Mouse (Mus musculus) heart, embryonic 13.5 days (tissue): ENCODE data around the gene Sv2c. TPM values are rescaled to one million over a fixed set of nuclear protein-coding genes. Genes with fewer than 3 reads are reported as not detected.

Experiments used
- ATAC-seq: fragments of 200-750 bp; cut with Nextera tagmentation; 2 replicates; pipeline ENCODE4 v1.8.0; 2017; ENCODE audit warnings: moderate TSS enrichment; ENCODE audit not compliant: insufficient number of reproducible peaks, low FRiP score, low TSS enrichment; ENCODE audit errors: extremely low read depth
- H3K27ac ChIP-seq: fragments of 300-500 bp; sonication (generic); replicated peaks from 2 replicates; pipeline ENCODE4 v1.5.1; 2015; ENCODE audit warnings: moderate library complexity, mild to moderate bottlenecking, inconsistent platforms
- H3K27me3 ChIP-seq: fragments of 300-500 bp; sonication (generic); replicated peaks from 2 replicates; pipeline ENCODE4 v1.6.1; 2015; ENCODE audit warnings: mild to moderate bottlenecking, inconsistent platforms
- H3K36me3 ChIP-seq: fragments of 300-500 bp; sonication (generic); 2 replicates; pipeline ENCODE4 v1.6.1; 2015; ENCODE audit warnings: mild to moderate bottlenecking, inconsistent platforms
- H3K4me1 ChIP-seq: fragments of 300-500 bp; sonication (generic); 2 replicates; pipeline ENCODE4 v1.6.1; 2015; ENCODE audit warnings: inconsistent platforms
- H3K4me2 ChIP-seq: fragments of 300-500 bp; sonication (generic); 2 replicates; pipeline ENCODE4 v1.6.1; 2015; ENCODE audit warnings: inconsistent platforms, mild to moderate bottlenecking, moderate library complexity
- H3K4me3 ChIP-seq: fragments of 300-500 bp; sonication (generic); 2 replicates; pipeline ENCODE4 v1.5.1; 2015; ENCODE audit warnings: moderate library complexity, mild to moderate bottlenecking, inconsistent platforms
- H3K9ac ChIP-seq: fragments of 300-500 bp; sonication (generic); 2 replicates; pipeline ENCODE4 v1.6.1; 2015; ENCODE audit warnings: inconsistent platforms, mild to moderate bottlenecking, moderate library complexity
- H3K9me3 ChIP-seq: fragments of 300-500 bp; sonication (generic); 2 replicates; pipeline ENCODE4 v1.6.1; 2016; ENCODE audit warnings: inconsistent platforms
- WGBS: fragments of 180-500 bp; shearing (Covaris S2); methylation state at CpG from one replicate; pipeline ENCODE4 v1.1.7; 2015; ENCODE audit warnings: mixed read lengths; 5-methylcytosine and 5-hydroxymethylcytosine counted together
- polyA plus RNA-seq: library from polyadenylated mRNA; unstranded; fragments of >200 nt; fragmentation: Nextera tagmentation; extraction: Ambion mirVana; gene quantifications from 2 replicates; pipeline ENCODE4 v1.2.1, GENCODE M21; 2015

Gene Sv2c
- polyA plus RNA-seq, 1 experiment from 2014 or later: 0.99 TPM

DNA sequence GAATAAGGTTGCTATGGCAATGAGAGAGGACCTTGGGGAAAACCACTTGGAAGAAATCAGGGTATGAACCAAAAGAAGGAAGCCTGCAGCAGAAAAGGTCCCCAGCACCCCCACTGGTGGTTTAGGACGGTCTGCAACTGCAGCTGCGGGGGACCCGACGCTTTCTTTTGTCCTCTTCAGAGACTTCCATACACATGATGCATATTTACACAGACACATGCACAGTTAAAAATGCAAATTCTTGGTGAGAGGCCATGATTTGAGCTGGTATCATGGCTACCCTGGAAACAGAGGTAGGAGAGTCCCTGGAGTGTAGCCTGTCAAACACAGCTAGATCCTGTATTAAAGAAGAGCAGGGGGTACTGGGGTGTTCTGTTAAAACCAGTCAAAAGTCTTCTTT, 178.7 kb downstream of the Sv2c start:
- Histone ChIP-seq H3K27me3 (no peaks in the 10 kb centered on the region), H3K4me3 (no peak overlapping the region), H3K36me3 (no peaks in the 10 kb centered on the region), H3K9me3 (no peaks in the 10 kb centered on the region), H3K4me2 (no peak overlapping the region), H3K4me1 (peaks cover 30% of the 10 kb centered on the region), H3K9ac (no peak overlapping the region), H3K27ac (no peak overlapping the region)
- WGBS: 79% methylated on average over 4 of the region's 4 CpGs
- ATAC-seq: no peak

- H3K9ac ChIP-seq: no peak overlapping the region
- no peak for ATAC-seq
- no peaks in the 10 kb centered on the region for H3K36me3 ChIP-seq
- H3K4me1 ChIP-seq: peaks cover 27% of the 10 kb centered on the region
- H3K27me3 ChIP-seq: no peaks in the 10 kb centered on the region
- no peak overlapping the region for H3K4me3 ChIP-seq
- H3K27ac ChIP-seq: no peak overlapping the region
- WGBS: 60% methylated on average over 4 of the region's 4 CpGs
- H3K4me2 ChIP-seq: no peak overlapping the region
- H3K9me3 ChIP-seq: no peaks in the 10 kb centered on the region
Measured at GRCm38 (mm10) chr13:95952263-95952662, 180.1 kb downstream of the Sv2c start.

DNA sequence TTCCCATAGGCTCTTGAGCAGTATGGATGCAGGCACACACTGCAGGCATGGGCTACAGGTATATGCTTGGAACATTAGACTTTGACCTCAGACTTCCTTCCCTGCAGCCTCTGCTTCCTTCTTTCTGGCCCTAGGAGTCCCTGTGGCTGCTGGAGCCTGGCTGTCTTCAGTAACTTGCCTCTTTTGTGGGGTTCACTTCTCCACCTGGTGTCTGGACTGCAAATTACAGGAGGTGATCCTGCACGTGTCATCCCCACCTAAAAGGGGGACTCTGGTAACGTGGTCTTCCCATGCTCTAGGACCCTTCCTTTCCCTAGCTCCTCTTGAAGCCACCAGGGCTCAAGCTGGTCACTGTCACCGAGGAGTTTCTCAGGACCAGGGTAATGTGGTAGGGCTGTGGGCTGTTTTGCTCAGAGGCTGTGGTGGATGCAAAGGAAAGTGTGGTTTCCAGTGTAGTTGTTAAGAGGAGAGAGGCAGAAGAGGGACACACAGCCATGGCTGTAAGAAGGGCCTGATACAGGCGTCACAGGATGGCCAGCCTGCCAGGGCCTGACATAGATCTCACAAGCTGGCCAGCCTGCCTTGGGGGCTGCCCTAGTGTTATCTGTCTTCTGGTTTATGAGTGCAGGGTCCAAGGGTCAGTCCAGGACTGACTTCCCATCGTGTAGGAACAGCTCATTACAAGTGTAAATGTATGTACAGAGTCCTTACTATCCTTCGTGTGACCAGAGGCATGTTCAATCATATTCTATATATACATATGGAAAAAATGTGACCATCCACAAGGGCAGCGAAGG, 181.1 kb downstream of the Sv2c start:
- no peak overlapping the region for H3K27ac ChIP-seq
- H3K4me3 ChIP-seq: no peak overlapping the region
- H3K4me1 ChIP-seq: peaks cover 18% of the 10 kb centered on the region
- 50% methylated on average over 7 of the region's 7 CpGs for WGBS
- H3K36me3 ChIP-seq: no peaks in the 10 kb centered on the region
- no peak overlapping the region for H3K9ac ChIP-seq
- H3K9me3 ChIP-seq: no peaks in the 10 kb centered on the region
- no peaks in the 10 kb centered on the region for H3K27me3 ChIP-seq
- no peak for ATAC-seq
- no peak overlapping the region for H3K4me2 ChIP-seq

DNA sequence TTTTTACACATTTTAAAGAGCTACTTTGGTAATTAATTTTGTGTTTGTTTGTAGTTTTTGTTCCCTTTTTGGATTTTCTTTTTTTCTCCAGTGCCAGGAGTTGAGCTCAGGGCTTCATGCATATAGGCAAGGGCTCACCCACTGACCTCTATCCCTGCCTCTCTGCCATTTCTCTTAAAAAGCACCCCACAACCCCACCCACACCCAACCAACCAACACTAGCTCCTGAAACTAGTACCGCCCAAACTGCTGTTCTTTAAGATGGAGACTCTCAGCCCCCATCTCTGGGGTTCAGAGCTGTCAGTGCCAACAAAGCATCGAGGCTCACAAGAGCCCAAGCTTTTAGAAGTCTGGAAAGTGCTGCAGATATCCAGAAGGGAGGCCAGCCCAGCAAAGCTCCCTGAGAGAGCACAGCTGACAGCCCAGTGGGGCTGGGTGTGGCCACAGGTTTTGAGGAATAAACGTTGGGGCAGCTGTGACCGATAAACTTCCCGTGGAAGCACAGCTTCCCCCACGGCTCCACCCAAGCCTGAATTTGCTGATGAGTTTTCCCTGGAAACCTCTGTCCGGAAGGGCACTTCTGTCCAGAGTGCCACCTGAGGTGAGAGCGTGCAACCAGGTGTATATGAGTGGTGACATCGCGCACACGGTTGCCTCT, 181.8 kb downstream of the Sv2c start:
- H3K36me3 ChIP-seq: no peaks in the 10 kb centered on the region
- H3K9ac ChIP-seq: no peak overlapping the region
- H3K4me3 ChIP-seq: no peak overlapping the region
- ATAC-seq: 0 out of 2 replicates have a peak, but pooled peaks have one; percentile 31
- peaks cover 18% of the 10 kb centered on the region for H3K4me1 ChIP-seq
- H3K27me3 ChIP-seq: no peaks in the 10 kb centered on the region
- H3K9me3 ChIP-seq: no peaks in the 10 kb centered on the region
- 66% methylated on average over 11 of the region's 11 CpGs for WGBS
- no peak overlapping the region for H3K4me2 ChIP-seq
- no peak overlapping the region for H3K27ac ChIP-seq

DNA sequence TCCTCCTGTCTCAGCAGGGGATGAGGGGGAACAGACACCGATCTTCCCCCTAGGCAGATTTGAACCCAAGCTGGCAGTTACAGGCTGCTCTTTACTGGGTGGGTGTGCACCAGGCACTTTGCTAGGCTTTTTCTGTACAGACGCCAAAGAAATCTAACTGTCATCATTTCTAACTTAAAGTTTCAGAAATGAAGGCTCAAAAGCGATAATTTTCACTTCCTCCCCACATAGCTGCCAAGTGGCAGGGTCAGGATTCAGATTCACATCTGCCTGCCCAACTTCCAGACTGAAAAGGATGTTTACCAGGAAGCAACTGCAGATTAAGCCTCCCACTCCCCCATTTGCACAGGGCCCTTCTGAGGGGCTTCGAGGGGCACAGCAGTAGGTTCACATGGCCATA, 183.0 kb downstream of the Sv2c start:
- 51% methylated on average over 4 of the region's 4 CpGs for WGBS
- Histone ChIP-seq H3K9me3 (no peaks in the 10 kb centered on the region), H3K27ac (no peak overlapping the region), H3K4me2 (no peak overlapping the region), H3K4me3 (no peak overlapping the region), H3K27me3 (no peaks in the 10 kb centered on the region), H3K4me1 (peaks cover 18% of the 10 kb centered on the region), H3K9ac (no peak overlapping the region), H3K36me3 (no peaks in the 10 kb centered on the region)
- ATAC-seq: no peak

- Histone ChIP-seq H3K36me3 (no peaks in the 10 kb centered on the region), H3K4me3 (no peak overlapping the region), H3K4me1 (peaks cover 18% of the 10 kb centered on the region), H3K4me2 (no peak overlapping the region), H3K9ac (no peak overlapping the region), H3K27me3 (no peaks in the 10 kb centered on the region), H3K9me3 (no peaks in the 10 kb centered on the region), H3K27ac (no peak overlapping the region)
- 80% methylated on average over 4 of the region's 4 CpGs for WGBS
- no peak for ATAC-seq
Measured at GRCm38 (mm10) chr13:95948821-95949220, 183.6 kb downstream of the Sv2c start.

- no peak overlapping the region for H3K4me2 ChIP-seq
- ATAC-seq: no peak
- no peaks in the 10 kb centered on the region for H3K36me3 ChIP-seq
- H3K9me3 ChIP-seq: no peaks in the 10 kb centered on the region
- 63% methylated on average over 4 of the region's 4 CpGs for WGBS
- no peak overlapping the region for H3K4me3 ChIP-seq
- H3K9ac ChIP-seq: no peak overlapping the region
- no peaks in the 10 kb centered on the region for H3K27me3 ChIP-seq
- no peak overlapping the region for H3K27ac ChIP-seq
- peaks cover 18% of the 10 kb centered on the region for H3K4me1 ChIP-seq
Measured at GRCm38 (mm10) chr13:95948394-95948793, 184.0 kb downstream of the Sv2c start.

GRCm38 (mm10) chr13:95945937-95946507, 186.4 kb downstream of the Sv2c start:
- no peaks in the 10 kb centered on the region for H3K36me3 ChIP-seq
- H3K9me3 ChIP-seq: no peaks in the 10 kb centered on the region
- H3K27me3 ChIP-seq: no peaks in the 10 kb centered on the region
- 56% methylated on average over 5 of the region's 5 CpGs for WGBS
- peaks cover 13% of the 10 kb centered on the region for H3K4me1 ChIP-seq
- H3K4me3 ChIP-seq: no peak overlapping the region
- no peak overlapping the region for H3K27ac ChIP-seq
- H3K4me2 ChIP-seq: no peak overlapping the region
- ATAC-seq: no peak
- H3K9ac ChIP-seq: no peak overlapping the region

DNA sequence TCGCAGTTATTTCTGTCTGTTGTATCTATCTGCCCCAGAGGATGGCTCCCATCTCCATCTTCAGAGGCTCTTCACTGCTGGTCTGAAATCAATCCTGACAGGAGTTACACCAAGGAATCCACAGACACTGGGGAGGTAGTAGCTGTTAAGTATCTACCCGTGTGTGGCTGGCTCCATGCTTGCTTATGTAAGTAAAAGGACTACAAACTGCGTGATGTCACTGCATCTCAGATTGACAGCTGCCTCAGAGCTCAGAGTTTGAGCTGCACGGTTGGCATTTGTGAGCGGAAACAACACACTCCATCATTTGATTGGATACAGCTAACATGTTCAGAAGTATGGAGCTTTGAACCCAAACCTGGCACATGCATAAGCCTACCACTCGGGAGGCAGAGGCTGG, 187.8 kb downstream of the Sv2c start:
- Histone ChIP-seq H3K4me1 (peaks cover 7% of the 10 kb centered on the region), H3K4me3 (no peak overlapping the region), H3K27me3 (no peaks in the 10 kb centered on the region), H3K9ac (no peak overlapping the region), H3K9me3 (no peaks in the 10 kb centered on the region), H3K27ac (no peak overlapping the region), H3K36me3 (no peaks in the 10 kb centered on the region), H3K4me2 (no peak overlapping the region)
- ATAC-seq: no peak
- 77% methylated on average over 6 of the region's 6 CpGs for WGBS

- H3K4me3 ChIP-seq: no peak overlapping the region
- H3K9ac ChIP-seq: no peak overlapping the region
- peaks cover under 1% of the 10 kb centered on the region; the same call in 1 of the 2 replicates for H3K4me1 ChIP-seq
- H3K27ac ChIP-seq: no peak overlapping the region
- H3K9me3 ChIP-seq: no peaks in the 10 kb centered on the region
- 83% methylated on average over 3 of the region's 3 CpGs for WGBS
- H3K4me2 ChIP-seq: no peak overlapping the region
- no peaks in the 10 kb centered on the region for H3K36me3 ChIP-seq
- no peak for ATAC-seq
- no peaks in the 10 kb centered on the region for H3K27me3 ChIP-seq
Measured at GRCm38 (mm10) chr13:95943919-95944318, 188.5 kb downstream of the Sv2c start.

GRCm38 (mm10) chr13:95942587-95942986, 189.8 kb downstream of the Sv2c start:
- no peaks in the 10 kb centered on the region for H3K9me3 ChIP-seq
- no peaks in the 10 kb centered on the region for H3K36me3 ChIP-seq
- no peak overlapping the region for H3K4me2 ChIP-seq
- H3K27ac ChIP-seq: no peak overlapping the region
- 45% methylated on average over 2 of the region's 2 CpGs for WGBS
- H3K9ac ChIP-seq: no peak overlapping the region
- no peaks in the 10 kb centered on the region for H3K27me3 ChIP-seq
- ATAC-seq: no peak
- H3K4me1 ChIP-seq: no peaks in the 10 kb centered on the region
- H3K4me3 ChIP-seq: no peak overlapping the region
